Mouse (Mus musculus): ENCODE measurements around the gene Gdi2. TPM values are rescaled to one million over a fixed set of nuclear protein-coding genes. Genes with fewer than 3 reads are reported as not detected.
A peak's percentile ranks its signal among the peaks of the same experiment; 100 is the strongest.

Gdi2 gene
- polyA plus RNA-seq, 2 experiments = 57.2 to 162 TPM

DNA sequence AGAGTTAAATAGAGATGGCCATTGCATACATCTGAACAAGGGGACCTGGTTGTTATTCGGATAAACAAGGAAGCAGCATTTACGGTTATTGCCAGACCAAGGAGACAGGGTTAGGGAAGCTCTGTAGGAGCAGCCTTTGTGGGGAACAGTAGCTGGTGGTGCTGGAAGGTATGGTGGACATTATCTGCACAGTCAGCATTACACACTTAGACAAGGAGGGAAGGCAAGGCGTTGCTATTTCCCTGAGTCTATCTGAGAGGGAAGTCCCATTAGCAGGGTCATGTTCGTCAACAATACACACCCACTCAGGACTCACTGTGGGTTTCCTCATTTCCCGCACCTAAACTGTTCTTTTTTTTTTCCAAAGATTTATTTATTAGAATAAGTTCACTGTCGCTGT lies 10.0 kb downstream of the Gdi2 start:
- peaks cover 13% of the 10 kb centered on the region for H3K36me3 ChIP-seq (replicated peaks; ENCODE audit: control insufficient read depth, insufficient read depth, low read depth)

DNA sequence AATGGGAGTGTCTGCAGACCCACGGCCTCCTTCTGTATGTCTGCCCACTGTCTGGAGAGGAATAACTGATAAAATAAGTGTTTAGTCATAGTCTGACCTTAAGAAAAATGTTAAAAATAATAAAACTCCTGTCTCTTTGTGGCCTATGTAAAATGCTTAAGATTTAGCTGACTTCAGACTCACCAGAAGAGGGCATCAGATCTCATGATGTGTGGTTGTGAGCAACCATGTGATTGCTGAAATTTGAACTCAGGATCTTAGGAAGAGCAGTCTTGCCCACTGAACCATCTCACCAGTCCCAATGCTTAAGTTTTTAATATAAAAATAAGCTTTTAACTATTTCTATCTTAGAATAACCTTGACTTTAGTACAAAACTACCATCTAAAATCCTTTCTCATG lies 25.3 kb downstream of the Gdi2 start:
- Histone ChIP-seq H3K4me3 (ENCODE audit: insufficient read depth in 1 of 2, low read depth in 2 of 2, low read length in 2 of 2) (no peak overlapping the region), H3K4me2 (ENCODE audit: low read depth) (no peak overlapping the region), H3K27me3 (ENCODE audit: control insufficient read depth, insufficient read depth, low read length) (no peaks in the 10 kb centered on the region), H3K36me3 (replicated peaks; ENCODE audit: control insufficient read depth, insufficient read depth, low read depth) (peaks cover 34% of the 10 kb centered on the region), H3K27ac (no peak overlapping the region), H3K9ac (replicated peaks) (no peak overlapping the region), H3K4me1 (replicated peaks; ENCODE audit: control insufficient read depth in 2 of 2, insufficient read depth in 2 of 2, low read length in 1 of 2) (no peaks in the 10 kb centered on the region), H3K9me3 (ENCODE audit: control insufficient read depth, low read length) (no peaks in the 10 kb centered on the region)
- DNase-seq (ENCODE audit: low read depth in 3 of 3, low spot score in 3 of 3) (no peak), ATAC-seq (ENCODE audit: insufficient read depth) (no peak)
- TF ChIP-seq CTCF (IDR thresholded peaks at IDR 0.05; ENCODE audit: low read depth) (peak; percentile 20; the same call in 1 of the 2 replicates), EP300 (IDR thresholded peaks at IDR 0.05; ENCODE audit: low read depth) (no peak)
- 66% methylated on average over 1 of the region's 1 CpGs for WGBS (ENCODE audit: insufficient replicate concordance)

More for the DNA sequence above, 10.0 kb downstream of the Gdi2 start:
- WGBS (ENCODE audit: insufficient replicate concordance) = 74% methylated on average over 6 of the region's 6 CpGs
- TF ChIP-seq CTCF (IDR thresholded peaks at IDR 0.05; ENCODE audit: low read depth) (no peak), EP300 (IDR thresholded peaks at IDR 0.05; ENCODE audit: low read depth) (no peak)
- Histone ChIP-seq H3K9me3 (ENCODE audit: control insufficient read depth, low read length) (no peaks in the 10 kb centered on the region), H3K4me2 (ENCODE audit: low read depth) (no peak overlapping the region), H3K9ac (replicated peaks) (no peak overlapping the region), H3K27me3 (ENCODE audit: control insufficient read depth, insufficient read depth, low read length) (no peaks in the 10 kb centered on the region), H3K4me1 (replicated peaks; ENCODE audit: control insufficient read depth in 2 of 2, insufficient read depth in 2 of 2, low read length in 1 of 2) (peaks cover 6 to 8% of the 10 kb centered on the region in 2 experiments; a peak in 3 of 4 replicates), H3K4me3 (ENCODE audit: insufficient read depth in 1 of 2, low read depth in 2 of 2, low read length in 2 of 2) (no peak overlapping the region), H3K27ac (no peak overlapping the region)
- DNase-seq (ENCODE audit: low read depth in 3 of 3, low spot score in 3 of 3) (no peak), ATAC-seq (ENCODE audit: insufficient read depth) (no peak)

DNA sequence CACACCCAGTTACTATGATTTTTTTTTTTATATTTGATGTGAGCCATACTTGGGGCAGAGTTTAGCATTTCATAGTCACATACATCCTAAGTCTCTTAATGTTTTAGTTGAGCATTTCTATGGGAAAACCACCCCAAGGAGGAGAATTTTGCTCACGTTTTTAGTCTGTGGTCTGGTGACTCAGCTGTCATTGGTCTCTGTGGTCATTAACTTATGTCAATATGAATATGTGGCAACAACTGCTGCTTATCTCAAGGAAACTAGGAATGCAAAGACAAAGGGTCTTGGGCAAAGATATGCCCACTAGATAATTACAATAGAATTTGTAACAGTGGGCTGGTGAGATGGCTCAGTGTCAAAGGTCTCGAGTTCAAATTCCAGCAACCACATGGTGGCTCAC lies 26.1 kb downstream of the Gdi2 start:
- 41% methylated on average over 2 of the region's 2 CpGs for WGBS (ENCODE audit: insufficient replicate concordance)

DNA sequence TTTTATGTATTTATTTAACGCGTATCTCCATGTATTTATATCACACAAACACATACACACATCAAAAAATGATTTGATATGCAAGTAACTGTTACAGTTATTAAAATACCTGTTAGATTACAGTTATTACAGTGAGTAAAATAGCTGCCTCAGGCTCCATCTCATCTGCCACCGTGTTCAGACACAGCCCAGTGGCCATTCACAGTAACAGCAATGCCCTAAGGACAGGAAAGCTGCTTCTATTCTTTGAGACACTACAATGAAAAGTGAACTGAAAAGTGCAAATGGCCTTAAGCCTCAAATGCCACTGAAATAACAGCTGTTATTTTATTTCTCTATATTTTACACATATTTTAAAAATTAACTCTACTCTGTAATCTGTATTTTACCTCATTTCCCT lies 52.9 kb downstream of the Gdi2 start:
- Histone ChIP-seq H3K9me3 (ENCODE audit: control insufficient read depth, low read length) (no peaks in the 10 kb centered on the region), H3K4me3 (ENCODE audit: insufficient read depth in 1 of 2, low read depth in 2 of 2, low read length in 2 of 2) (no peak overlapping the region), H3K27ac (no peak overlapping the region), H3K9ac (replicated peaks) (no peak overlapping the region), H3K4me1 (replicated peaks; ENCODE audit: control insufficient read depth in 2 of 2, insufficient read depth in 2 of 2, low read length in 1 of 2) (no peaks in the 10 kb centered on the region), H3K36me3 (replicated peaks; ENCODE audit: control insufficient read depth, insufficient read depth, low read depth) (peaks cover 20% of the 10 kb centered on the region), H3K27me3 (ENCODE audit: control insufficient read depth, insufficient read depth, low read length) (no peaks in the 10 kb centered on the region), H3K4me2 (ENCODE audit: low read depth) (no peak overlapping the region)
- TF ChIP-seq CTCF (IDR thresholded peaks at IDR 0.05; ENCODE audit: low read depth) = no peak
- TF ChIP-seq EP300 (IDR thresholded peaks at IDR 0.05; ENCODE audit: low read depth) = no peak
- WGBS (ENCODE audit: insufficient replicate concordance) = 82% methylated on average over 3 of the region's 3 CpGs
- DNase-seq (ENCODE audit: low read depth in 3 of 3, low spot score in 3 of 3) = no peak
- ATAC-seq (ENCODE audit: insufficient read depth) = no peak

More for the DNA sequence above, 26.1 kb downstream of the Gdi2 start:
- Histone ChIP-seq H3K27me3 (ENCODE audit: control insufficient read depth, insufficient read depth, low read length) (no peaks in the 10 kb centered on the region), H3K9me3 (ENCODE audit: control insufficient read depth, low read length) (no peaks in the 10 kb centered on the region), H3K4me1 (replicated peaks; ENCODE audit: control insufficient read depth in 2 of 2, insufficient read depth in 2 of 2, low read length in 1 of 2) (no peaks in the 10 kb centered on the region), H3K36me3 (replicated peaks; ENCODE audit: control insufficient read depth, insufficient read depth, low read depth) (peaks cover 36% of the 10 kb centered on the region), H3K4me2 (ENCODE audit: low read depth) (no peak overlapping the region), H3K9ac (replicated peaks) (no peak overlapping the region), H3K4me3 (ENCODE audit: insufficient read depth in 1 of 2, low read depth in 2 of 2, low read length in 2 of 2) (no peak overlapping the region), H3K27ac (no peak overlapping the region)
- no peak for DNase-seq (ENCODE audit: low read depth in 3 of 3, low spot score in 3 of 3)
- ATAC-seq (ENCODE audit: insufficient read depth) = no peak
- TF ChIP-seq EP300 (IDR thresholded peaks at IDR 0.05; ENCODE audit: low read depth) (no peak), CTCF (IDR thresholded peaks at IDR 0.05; ENCODE audit: low read depth) (no peak)

DNA sequence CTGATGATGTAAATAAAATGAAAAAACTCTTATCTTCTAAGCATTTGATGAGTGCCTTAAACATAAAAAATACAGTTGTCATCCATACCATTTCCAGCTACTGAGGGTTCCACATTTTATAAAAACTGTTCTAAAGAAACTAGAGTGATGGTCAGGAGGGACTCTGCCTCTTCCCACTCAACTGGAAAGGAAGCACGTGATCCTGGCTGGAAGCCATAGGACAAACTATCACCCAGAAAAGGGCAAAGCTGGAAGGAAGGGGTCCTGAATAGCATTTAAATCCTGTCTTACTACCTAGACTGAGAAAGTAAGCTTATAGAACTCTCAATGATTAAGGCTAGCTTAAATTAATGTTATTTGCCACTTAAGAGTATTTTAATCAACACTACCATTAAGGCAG lies 56.4 kb downstream of the Gdi2 start:
- ATAC-seq (ENCODE audit: insufficient read depth) (no peak), DNase-seq (ENCODE audit: low read depth in 3 of 3, low spot score in 3 of 3) (no peak)
- Histone ChIP-seq H3K27ac (no peak overlapping the region), H3K36me3 (replicated peaks; ENCODE audit: control insufficient read depth, insufficient read depth, low read depth) (peaks cover 21% of the 10 kb centered on the region), H3K4me3 (ENCODE audit: insufficient read depth in 1 of 2, low read depth in 2 of 2, low read length in 2 of 2) (no peak overlapping the region), H3K9ac (replicated peaks) (no peak overlapping the region), H3K4me1 (replicated peaks; ENCODE audit: control insufficient read depth in 2 of 2, insufficient read depth in 2 of 2, low read length in 1 of 2) (no peaks in the 10 kb centered on the region), H3K27me3 (ENCODE audit: control insufficient read depth, insufficient read depth, low read length) (no peaks in the 10 kb centered on the region), H3K4me2 (ENCODE audit: low read depth) (no peak overlapping the region), H3K9me3 (ENCODE audit: control insufficient read depth, low read length) (no peaks in the 10 kb centered on the region)
- WGBS (ENCODE audit: insufficient replicate concordance) = 80% methylated on average over 1 of the region's 1 CpGs
- TF ChIP-seq CTCF (IDR thresholded peaks at IDR 0.05; ENCODE audit: low read depth) (no peak), EP300 (IDR thresholded peaks at IDR 0.05; ENCODE audit: low read depth) (no peak)

Measured in liver, embryonic 14.5 days (tissue).